Mouse (Mus musculus) right cerebral cortex, adult 2 months (tissue): ENCODE measurements around the gene Gm20388.
A peak's percentile ranks its signal among the peaks of the same experiment; 100 is the strongest.

ENCODE experiments used
- DNase-seq, 2 experiments: peaks; one replicate each; pipeline ENCODE4 v3.0.0; 2021 to 2022; ENCODE audit warnings: low spot score in 2 of 2

The Gm20388 gene

GRCm38 (mm10) chr8:121669208-121669607 lies 1758.6 kb downstream of the Gm20388 start:
- no peak for DNase-seq

GRCm38 (mm10) chr8:121673153-121673552 lies 1762.5 kb downstream of the Gm20388 start:
- no peak for DNase-seq

GRCm38 (mm10) chr8:121673917-121674316 lies 1763.3 kb downstream of the Gm20388 start:
- peak; percentile 44 to 50 for DNase-seq

GRCm38 (mm10) chr8:121674524-121674923 lies 1763.9 kb downstream of the Gm20388 start:
- DNase-seq: no peak

- no peak for DNase-seq
Observed at GRCm38 (mm10) chr8:121675161-121675560, 1764.5 kb downstream of the Gm20388 start.

GRCm38 (mm10) chr8:121675701-121676100 lies 1765.1 kb downstream of the Gm20388 start:
- DNase-seq: peak in 1 of 2 experiments; percentile 46

- DNase-seq: no peak
Observed at GRCm38 (mm10) chr8:121678696-121679095, 1768.1 kb downstream of the Gm20388 start.

- no peak for DNase-seq
Observed at GRCm38 (mm10) chr8:121680896-121681295, 1770.3 kb downstream of the Gm20388 start.

- DNase-seq: no peak
Observed at GRCm38 (mm10) chr8:121681457-121681856, 1770.8 kb downstream of the Gm20388 start.

GRCm38 (mm10) chr8:121683083-121683832 lies 1772.6 kb downstream of the Gm20388 start:
- peak in 1 of 2 experiments; percentile 41 for DNase-seq

- peak in 1 of 2 experiments; percentile 40 for DNase-seq
Observed at GRCm38 (mm10) chr8:121685419-121685818, 1774.8 kb downstream of the Gm20388 start.

GRCm38 (mm10) chr8:121687455-121688161 lies 1777.0 kb downstream of the Gm20388 start:
- peak; percentile 59 to 79 for DNase-seq

- DNase-seq: no peak
Observed at GRCm38 (mm10) chr8:121688496-121688895, 1777.9 kb downstream of the Gm20388 start.

- DNase-seq: peak; percentile 47 to 51
Observed at GRCm38 (mm10) chr8:121694453-121694852, 1783.8 kb downstream of the Gm20388 start.

- DNase-seq: no peak
Observed at GRCm38 (mm10) chr8:121695585-121696184, 1785.0 kb downstream of the Gm20388 start.

- no peak for DNase-seq
Observed at GRCm38 (mm10) chr8:121697735-121698614, 1787.3 kb downstream of the Gm20388 start.

- DNase-seq: no peak
Observed at GRCm38 (mm10) chr8:121698615-121699101, 1788.0 kb downstream of the Gm20388 start.

- DNase-seq: no peak
Observed at GRCm38 (mm10) chr8:121699936-121700335, 1789.3 kb downstream of the Gm20388 start.

GRCm38 (mm10) chr8:121705174-121705573 lies 1794.5 kb downstream of the Gm20388 start:
- DNase-seq: no peak

- DNase-seq: no peak
Observed at GRCm38 (mm10) chr8:121706956-121707355, 1796.3 kb downstream of the Gm20388 start.

GRCm38 (mm10) chr8:121708406-121708805 lies 1797.8 kb downstream of the Gm20388 start:
- DNase-seq: no peak
